Mouse (Mus musculus) embryonic facial prominence, embryonic 14.5 days (tissue): ENCODE data around the gene Lrrc52. TPM values are rescaled to one million over a fixed set of nuclear protein-coding genes. Genes with fewer than 3 reads are reported as not detected.

ENCODE experiments used
- polyA plus RNA-seq: library from polyadenylated mRNA; unstranded; fragments of >200 nt; fragmentation: Nextera tagmentation; extraction: Ambion mirVana; gene quantifications from 2 replicates; pipeline ENCODE4 v1.2.1, GENCODE M21; 2014

The Lrrc52 gene
- polyA plus RNA-seq, 1 experiment from 2014 or later: not detected

Other genes starting within 250 kb of the Lrrc52 start
- 54.8 and 56.2 TPM in 2 replicates for gene Uck2, start 181.5 kb downstream of the Lrrc52 start, polyA plus RNA-seq
- 80.6 and 90.0 TPM in 2 replicates for gene Tmco1, start 158.4 kb downstream of the Lrrc52 start, polyA plus RNA-seq
- 40.7 and 48.6 TPM in 2 replicates for gene Aldh9a1, start 116.8 kb downstream of the Lrrc52 start, polyA plus RNA-seq
- 74.7 and 86.9 TPM in 2 replicates for gene Mgst3, start 72.9 kb downstream of the Lrrc52 start, polyA plus RNA-seq
- 20.9 and 25.2 TPM in 2 replicates for gene Rxrg, start 131.6 kb upstream of the Lrrc52 start, polyA plus RNA-seq
- gene Lmx1a, start 222.5 kb upstream of the Lrrc52 start, polyA plus RNA-seq: 1.5 and 1.7 TPM in 2 replicates